Mouse (Mus musculus) liver, postnatal 0 days (tissue): Measurements from ENCODE around the gene Ptpn14. TPM values are rescaled to one million over a fixed set of nuclear protein-coding genes. Genes with fewer than 3 reads are reported as not detected.

Experiments
- ATAC-seq: fragments of 200-750 bp; cut with Nextera tagmentation; 2 replicates; pipeline ENCODE4 v1.8.0; 2017; ENCODE audit warnings: mild to moderate bottlenecking, moderate library complexity
- DNase-seq: peaks from one replicate; pipeline ENCODE4 v3.0.0-alpha.2; 2016
- H3K27ac ChIP-seq: fragments of 300-500 bp; sonication (generic); 2 replicates; pipeline ENCODE4 v1.5.1; 2014; ENCODE audit warnings: antibody characterized with exemption, moderate library complexity, mild to moderate bottlenecking, low read depth
- H3K27me3 ChIP-seq: fragments of 300-500 bp; sonication (generic); 2 replicates; pipeline ENCODE4 v1.6.1; 2014; ENCODE audit warnings: low read length, control low read depth, mixed read lengths; ENCODE audit not compliant: insufficient read depth
- H3K36me3 ChIP-seq: fragments of 300-500 bp; sonication (generic); replicated peaks from 2 replicates; pipeline ENCODE4 v1.6.1; 2014; ENCODE audit warnings: mild to moderate bottlenecking, control low read depth, low read length, moderate library complexity, mixed read lengths; ENCODE audit not compliant: insufficient read depth
- H3K4me1 ChIP-seq: fragments of 300-500 bp; sonication (generic); 2 replicates; pipeline ENCODE4 v1.6.1; 2014; ENCODE audit warnings: antibody characterized with exemption, mild to moderate bottlenecking, control low read depth; ENCODE audit not compliant: insufficient read depth
- H3K4me2 ChIP-seq: fragments of 300-500 bp; sonication (generic); 2 replicates; pipeline ENCODE4 v1.6.1; 2014; ENCODE audit warnings: low read depth, mild to moderate bottlenecking, low read length, moderate library complexity, mixed read lengths
- H3K4me3 ChIP-seq: fragments of 300-500 bp; sonication (generic); 2 replicates; pipeline ENCODE4 v1.5.1; 2014; ENCODE audit warnings: low read depth, low read length
- H3K9ac ChIP-seq: fragments of 300-500 bp; sonication (generic); replicated peaks from 2 replicates; pipeline ENCODE4 v1.6.1; 2014; ENCODE audit warnings: mild to moderate bottlenecking, moderate library complexity
- H3K9me3 ChIP-seq: fragments of 300-500 bp; sonication (generic); 2 replicates; pipeline ENCODE4 v1.6.1; 2016; ENCODE audit warnings: mild to moderate bottlenecking, control low read depth, low read length, mixed read lengths
- CTCF ChIP-seq: sonication (generic); IDR thresholded peaks from 2 replicates; pipeline ENCODE4 v1.5.1; 2016; ENCODE audit warnings: antibody characterized with exemption, low read depth
- EP300 ChIP-seq: IDR thresholded peaks from 2 replicates; pipeline ENCODE4 v1.6.1; 2016; ENCODE audit warnings: antibody characterized with exemption, low read depth, mild to moderate bottlenecking
- WGBS: fragments of 180-500 bp; shearing (Covaris S2); extraction: QIAGEN DNeasy Blood & Tissue Kit; methylation state at CpG from one replicate; pipeline ENCODE4 v1.1.7; 2014; ENCODE audit not compliant: insufficient replicate concordance; 5-methylcytosine and 5-hydroxymethylcytosine counted together
- polyA plus RNA-seq: library from polyadenylated mRNA; unstranded; fragments of >200 nt; fragmentation: Nextera tagmentation; extraction: Ambion mirVana; gene quantifications from 2 replicates; pipeline ENCODE4 v1.2.1, GENCODE M21; 2015

The Ptpn14 gene
- polyA plus RNA-seq, 1 experiment from 2014 or later = 0.33 TPM

DNA sequence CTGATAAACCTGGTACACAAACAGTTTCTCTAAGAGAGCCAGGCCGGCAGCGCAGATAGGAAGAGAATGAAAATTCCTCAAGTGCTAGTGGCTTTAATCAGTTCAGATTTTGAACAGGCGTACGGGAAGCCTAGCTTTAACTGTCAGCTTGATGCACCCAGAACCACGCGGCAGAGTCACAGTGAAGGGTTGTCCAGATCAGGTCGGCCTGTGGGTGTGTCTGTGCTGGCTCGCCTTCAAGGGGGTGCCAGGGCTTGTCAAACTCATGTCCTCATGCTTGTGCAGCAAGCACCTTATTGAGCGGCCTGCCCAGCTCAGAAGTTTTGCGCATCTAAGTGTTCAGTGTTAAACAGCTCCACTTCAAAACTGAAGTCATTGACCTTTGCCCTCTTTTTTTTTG is 44.6 kb downstream of the Ptpn14 start:
- Histone ChIP-seq H3K27me3 (no peaks in the 10 kb centered on the region), H3K4me1 (0 out of 2 replicates have a peak, but pooled peaks cover 5% of the 10 kb centered on the region), H3K4me3 (no peak overlapping the region), H3K9me3 (no peaks in the 10 kb centered on the region), H3K36me3 (no peaks in the 10 kb centered on the region), H3K9ac (no peak overlapping the region), H3K4me2 (no peak overlapping the region), H3K27ac (no peak overlapping the region)
- WGBS = 55% methylated on average over 10 of the region's 10 CpGs
- ATAC-seq (no peak), DNase-seq (no peak)
- TF ChIP-seq CTCF (no peak), EP300 (no peak)

DNA sequence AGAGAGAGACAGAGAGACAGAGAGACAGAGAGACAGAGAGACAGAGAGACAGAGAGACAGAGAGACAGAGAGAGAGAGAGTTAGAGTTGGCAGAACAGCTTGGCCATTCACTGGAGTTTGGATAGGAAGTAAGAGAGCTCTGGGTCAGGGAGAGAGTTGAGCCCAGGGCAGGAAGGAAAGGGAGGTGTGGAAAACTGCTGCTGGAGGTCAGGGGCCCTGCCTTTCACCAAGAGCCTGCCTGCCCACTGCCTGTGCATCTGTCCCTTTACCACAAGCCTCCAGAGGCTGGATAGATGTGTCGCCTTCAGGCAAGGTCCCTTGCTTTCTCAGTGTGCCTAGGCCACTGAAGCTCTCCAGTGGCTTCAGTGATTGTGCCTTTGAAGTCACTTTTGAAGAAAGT is 46.7 kb downstream of the Ptpn14 start:
- H3K27me3 ChIP-seq = no peaks in the 10 kb centered on the region
- no peak overlapping the region for H3K4me3 ChIP-seq
- H3K27ac ChIP-seq = no peak overlapping the region
- H3K4me1 ChIP-seq = 0 out of 2 replicates have a peak, but pooled peaks cover 5% of the 10 kb centered on the region
- ATAC-seq (no peak), DNase-seq (no peak)
- H3K4me2 ChIP-seq = no peak overlapping the region
- H3K9ac ChIP-seq = no peak overlapping the region
- H3K36me3 ChIP-seq = no peaks in the 10 kb centered on the region
- no peaks in the 10 kb centered on the region for H3K9me3 ChIP-seq
- TF ChIP-seq EP300 = no peak
- TF ChIP-seq CTCF = no peak
- 44% methylated on average over 1 of the region's 1 CpGs for WGBS

DNA sequence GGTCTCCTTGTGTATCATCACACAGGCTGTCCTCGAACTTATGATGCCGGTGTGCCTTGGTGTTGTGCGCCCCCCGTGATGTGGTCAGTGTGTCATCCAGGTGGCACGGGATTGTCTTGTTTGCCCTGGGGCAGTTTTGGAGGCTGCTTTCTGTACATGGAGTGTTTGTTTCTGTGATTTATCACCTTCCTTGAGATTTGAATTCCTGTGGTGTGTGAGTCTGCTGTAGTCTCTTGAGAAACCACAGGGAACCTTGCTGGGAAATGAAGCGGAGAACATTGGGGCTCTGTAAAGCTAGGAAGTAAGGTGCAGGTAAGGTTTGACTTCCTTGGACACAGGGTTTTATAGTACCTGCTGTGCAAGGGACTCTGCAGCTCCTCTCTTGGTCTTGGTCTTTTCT is 49.1 kb downstream of the Ptpn14 start:
- Histone ChIP-seq H3K36me3 (no peaks in the 10 kb centered on the region), H3K4me2 (no peak overlapping the region), H3K4me1 (0 out of 2 replicates have a peak, but pooled peaks cover 4% of the 10 kb centered on the region), H3K27ac (no peak overlapping the region), H3K27me3 (no peaks in the 10 kb centered on the region), H3K9me3 (no peaks in the 10 kb centered on the region), H3K4me3 (no peak overlapping the region), H3K9ac (no peak overlapping the region)
- DNase-seq = no peak
- ATAC-seq = no peak
- 82% methylated on average over 6 of the region's 6 CpGs for WGBS
- TF ChIP-seq EP300 = no peak
- TF ChIP-seq CTCF = no peak

DNA sequence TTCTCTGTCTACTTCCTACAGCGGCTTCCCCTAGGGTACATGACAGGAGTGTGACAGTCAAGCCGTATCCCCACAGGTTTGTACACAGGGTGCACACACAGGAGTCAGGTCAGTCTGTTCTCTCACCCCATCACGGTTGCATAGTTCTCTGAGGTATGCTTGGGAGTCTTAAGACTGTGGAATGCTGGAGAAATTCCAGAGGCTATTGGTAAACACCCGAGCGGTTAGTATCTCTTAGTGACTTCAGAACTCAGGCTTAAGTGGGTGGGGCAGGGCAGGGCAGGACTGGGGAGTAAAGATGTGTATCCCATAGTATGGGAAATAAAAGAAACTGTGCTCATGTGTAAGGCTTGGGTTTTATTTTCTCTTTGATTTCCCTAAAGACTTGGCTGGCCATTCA is 50.3 kb downstream of the Ptpn14 start:
- H3K4me2 ChIP-seq = no peak overlapping the region
- 54% methylated on average over 5 of the region's 5 CpGs for WGBS
- no peak for TF ChIP-seq EP300
- no peak for TF ChIP-seq CTCF
- DNase-seq (no peak), ATAC-seq (no peak)
- H3K9ac ChIP-seq = no peak overlapping the region
- H3K4me1 ChIP-seq = 0 out of 2 replicates have a peak, but pooled peaks cover 6% of the 10 kb centered on the region
- H3K27me3 ChIP-seq = no peaks in the 10 kb centered on the region
- no peaks in the 10 kb centered on the region for H3K36me3 ChIP-seq
- no peak overlapping the region for H3K4me3 ChIP-seq
- H3K9me3 ChIP-seq = no peaks in the 10 kb centered on the region
- no peak overlapping the region for H3K27ac ChIP-seq

DNA sequence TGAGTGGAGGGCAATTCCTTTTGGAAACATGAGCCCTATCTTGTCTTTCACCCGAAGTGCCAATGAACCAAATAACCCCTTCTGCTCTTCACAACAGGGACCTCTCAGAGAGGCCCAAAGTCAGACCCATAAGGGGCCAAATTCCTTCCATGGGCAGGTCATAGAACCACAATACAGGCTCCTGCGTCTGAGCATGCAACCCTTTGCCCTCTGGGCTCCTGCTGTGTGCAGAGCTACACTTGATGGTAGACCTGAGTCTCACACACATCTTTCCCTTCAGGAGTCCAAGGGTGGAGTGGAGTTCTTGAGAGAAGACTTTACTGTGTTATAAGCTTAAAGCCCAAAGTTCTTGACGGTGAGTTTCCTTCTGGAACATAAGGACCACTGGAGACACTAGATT is 51.2 kb downstream of the Ptpn14 start:
- no peak overlapping the region for H3K4me3 ChIP-seq
- DNase-seq (no peak), ATAC-seq (no peak)
- 0 out of 2 replicates have a peak, but pooled peaks cover 6% of the 10 kb centered on the region for H3K4me1 ChIP-seq
- TF ChIP-seq EP300 (no peak), CTCF (no peak)
- H3K4me2 ChIP-seq = no peak overlapping the region
- no peaks in the 10 kb centered on the region for H3K9me3 ChIP-seq
- H3K9ac ChIP-seq = no peak overlapping the region
- no peak overlapping the region for H3K27ac ChIP-seq
- H3K27me3 ChIP-seq = no peaks in the 10 kb centered on the region
- H3K36me3 ChIP-seq = no peaks in the 10 kb centered on the region
- WGBS = 75% methylated on average over 3 of the region's 3 CpGs

DNA sequence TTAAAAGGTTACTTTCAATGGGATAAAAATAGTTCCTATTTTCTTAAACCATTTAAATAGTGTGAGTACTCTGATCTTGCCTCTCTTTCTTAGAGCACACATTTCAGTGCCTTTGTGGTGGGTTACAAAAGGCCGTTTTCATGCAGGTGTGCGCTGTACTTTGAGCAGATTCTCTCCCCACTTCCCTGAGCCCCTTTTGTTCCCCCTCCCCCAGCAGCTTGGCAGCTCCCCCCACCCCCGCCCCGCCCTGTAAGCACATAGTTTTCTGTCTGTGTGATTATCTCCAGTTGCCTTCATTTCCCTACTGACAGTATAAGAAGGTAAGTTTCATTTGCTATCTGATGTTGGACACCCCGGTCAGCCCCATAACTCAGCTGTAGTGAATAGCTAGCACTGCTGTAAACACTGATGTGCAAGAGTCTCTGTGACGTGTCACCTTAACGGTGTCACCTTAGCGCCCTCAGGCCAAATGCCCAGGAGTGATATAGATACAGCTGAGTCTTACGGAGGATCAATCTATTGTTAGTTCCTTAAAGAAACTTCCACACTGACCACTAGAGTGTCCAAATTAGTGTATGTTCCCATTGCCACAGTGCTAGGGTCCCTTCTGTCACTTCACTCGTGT is 53.8 kb downstream of the Ptpn14 start:
- ATAC-seq (no peak), DNase-seq (no peak)
- H3K4me2 ChIP-seq = no peak overlapping the region
- 55% methylated on average over 10 of the region's 10 CpGs for WGBS
- no peak overlapping the region for H3K9ac ChIP-seq
- H3K27me3 ChIP-seq = no peaks in the 10 kb centered on the region
- H3K36me3 ChIP-seq = no peaks in the 10 kb centered on the region
- no peaks in the 10 kb centered on the region for H3K9me3 ChIP-seq
- TF ChIP-seq EP300 (no peak), CTCF (no peak)
- H3K4me1 ChIP-seq = 0 out of 2 replicates have a peak, but pooled peaks cover 3% of the 10 kb centered on the region
- H3K4me3 ChIP-seq = no peak overlapping the region
- no peak overlapping the region for H3K27ac ChIP-seq
